Mouse (Mus musculus) bone marrow macrophage, adult 2 months (primary cell): Measurements from ENCODE around the gene Cacng5.
A peak's percentile ranks its signal among the peaks of the same experiment; 100 is the strongest.

ENCODE experiments used
- CTCF ChIP-seq: IDR thresholded peaks from 2 replicates; pipeline ENCODE4 v1.5.1; 2012; ENCODE audit warnings: low read depth, mild to moderate bottlenecking, low read length, moderate library complexity
- POLR2A ChIP-seq: IDR thresholded peaks from 2 replicates; pipeline ENCODE4 v1.6.1; 2012; ENCODE audit warnings: mild to moderate bottlenecking, low read depth, low read length, borderline replicate concordance

- TF ChIP-seq CTCF (peak; percentile 73), POLR2A (no peak)
These were observed 55.6 kb downstream of the Cacng5 start for GRCm38 (mm10) chr11:107859288-107859687.
